Mouse (Mus musculus): ENCODE data around the gene Fxyd6. TPM values are rescaled to one million over a fixed set of nuclear protein-coding genes. Genes with fewer than 3 reads are reported as not detected.

Fxyd6 gene
- total and polyA plus RNA-seq, 3 experiments, result not detected

GRCm38 (mm10) chr9:45349851-45350250, 20.1 kb upstream of the Fxyd6 start:
- Histone ChIP-seq H3K27me3 (ENCODE audit: control insufficient read depth in 1 of 2, insufficient read depth in 2 of 2, low read length in 2 of 2) (no peaks in the 10 kb centered on the region), H3K9me3 (replicated peaks; ENCODE audit: insufficient read depth, low read length) (no peaks in the 10 kb centered on the region), H3K4me3 (ENCODE audit: control insufficient read depth in 1 of 2, insufficient read depth in 1 of 2, low read depth in 2 of 2, low read length in 2 of 2) (no peak overlapping the region), H3K9ac (ENCODE audit: control insufficient read depth, low read depth, low read length, poor library complexity, severe bottlenecking) (no peak overlapping the region), H3K36me3 (ENCODE audit: control insufficient read depth in 1 of 2, insufficient read depth in 2 of 2, low read length in 2 of 2) (no peaks in the 10 kb centered on the region), H3K4me1 (ENCODE audit: control insufficient read depth in 1 of 2, insufficient read depth in 2 of 2, low read length in 2 of 2) (no peaks in the 10 kb centered on the region), H3K27ac (ENCODE audit: control insufficient read depth, low read depth, low read length) (no peak overlapping the region), H3K79me2 (ENCODE audit: control insufficient read depth, insufficient read depth, low read length, poor library complexity) (no peaks in the 10 kb centered on the region)
- no peak for TF ChIP-seq EP300 (IDR thresholded peaks at IDR 0.05; ENCODE audit: low read depth in 1 of 2, low read length in 2 of 2)
- no peak for TF ChIP-seq MAFK (IDR thresholded peaks at IDR 0.05; ENCODE audit: borderline replicate concordance, low read depth, low read length)
- no peak for TF ChIP-seq TCF12 (IDR thresholded peaks at IDR 0.05; ENCODE audit: low read depth, low read length)
- no peak for TF ChIP-seq CTCF (IDR thresholded peaks at IDR 0.05 in 2 of 3, conservative IDR thresholded peaks at IDR 0.05 in 1 of 3; ENCODE audit: control insufficient read depth in 1 of 3, insufficient read depth in 1 of 3, low read depth in 2 of 3, low read length in 3 of 3, poor library complexity in 1 of 3, severe bottlenecking in 1 of 3)
- no peak for TF ChIP-seq ZKSCAN1 (IDR thresholded peaks at IDR 0.05; ENCODE audit: low read depth, low read length)
- no peak for TF ChIP-seq GABPA (IDR thresholded peaks at IDR 0.05; ENCODE audit: low read depth, low read length)
- TF ChIP-seq MYC (IDR thresholded peaks at IDR 0.05; ENCODE audit: low read depth, low read length), result no peak
- TF ChIP-seq MYB (IDR thresholded peaks at IDR 0.05; ENCODE audit: low read depth, low read length), result no peak
- TF ChIP-seq MXI1 (IDR thresholded peaks at IDR 0.05; ENCODE audit: low read depth, low read length), result no peak
- TF ChIP-seq POLR2AphosphoS5 (IDR thresholded peaks at IDR 0.05; ENCODE audit: borderline replicate concordance, low read depth, low read length), result no peak
- no peak for TF ChIP-seq CHD2 (IDR thresholded peaks at IDR 0.05; ENCODE audit: low read length)
- TF ChIP-seq MAX (IDR thresholded peaks at IDR 0.05; ENCODE audit: low read length), result no peak
- no peak for TF ChIP-seq UBTF (IDR thresholded peaks at IDR 0.05; ENCODE audit: borderline replicate concordance, insufficient read depth, low read depth, low read length)
- TF ChIP-seq JUND (IDR thresholded peaks at IDR 0.05; ENCODE audit: low read depth, low read length), result no peak
- TF ChIP-seq SMC3 (IDR thresholded peaks at IDR 0.05; ENCODE audit: low read depth, low read length), result no peak
- no peak for TF ChIP-seq POLR2A (IDR thresholded peaks at IDR 0.05; ENCODE audit: control insufficient read depth in 1 of 2, insufficient read depth in 1 of 2, low read depth in 1 of 2, low read length in 2 of 2, poor library complexity in 1 of 2)
- TF ChIP-seq MEF2A (IDR thresholded peaks at IDR 0.05; ENCODE audit: extremely low read depth, insufficient replicate concordance, low read depth, low read length, poor library complexity, severe bottlenecking), result no peak
- no peak for DNase-seq (ENCODE audit: low read depth, low spot score)

- no peak overlapping the region for H3K4me3 ChIP-seq (ENCODE audit: control insufficient read depth in 1 of 2, insufficient read depth in 1 of 2, low read depth in 2 of 2, low read length in 2 of 2)
- no peak for TF ChIP-seq ZMIZ1 (IDR thresholded peaks at IDR 0.05; ENCODE audit: low read depth, low read length)
- TF ChIP-seq GATA1 (IDR thresholded peaks at IDR 0.05; ENCODE audit: low read depth, low read length), result no peak
- TF ChIP-seq GABPA (IDR thresholded peaks at IDR 0.05; ENCODE audit: low read depth, low read length), result no peak
- no peak for TF ChIP-seq POLR2A (IDR thresholded peaks at IDR 0.05; ENCODE audit: control insufficient read depth in 1 of 2, insufficient read depth in 1 of 2, low read depth in 1 of 2, low read length in 2 of 2, poor library complexity in 1 of 2)
- TF ChIP-seq ZKSCAN1 (IDR thresholded peaks at IDR 0.05; ENCODE audit: low read depth, low read length), result no peak
- no peak for TF ChIP-seq BHLHE40 (IDR thresholded peaks at IDR 0.05; ENCODE audit: borderline replicate concordance, low read depth, low read length)
- no peak for TF ChIP-seq EP300 (IDR thresholded peaks at IDR 0.05; ENCODE audit: low read depth in 1 of 2, low read length in 2 of 2)
- no peak for TF ChIP-seq TBP (IDR thresholded peaks at IDR 0.05; ENCODE audit: low read depth, low read length)
- TF ChIP-seq TAL1 (IDR thresholded peaks at IDR 0.05; ENCODE audit: low read length), result no peak
- TF ChIP-seq CHD2 (IDR thresholded peaks at IDR 0.05; ENCODE audit: low read length), result no peak
- TF ChIP-seq ETS1 (IDR thresholded peaks at IDR 0.05; ENCODE audit: low read depth, low read length), result no peak
- no peak for TF ChIP-seq USF1 (IDR thresholded peaks at IDR 0.05; ENCODE audit: low read depth, low read length)
- TF ChIP-seq MAX (IDR thresholded peaks at IDR 0.05; ENCODE audit: low read length), result no peak
- no peak for TF ChIP-seq JUND (IDR thresholded peaks at IDR 0.05; ENCODE audit: low read depth, low read length)
- no peak for TF ChIP-seq MXI1 (IDR thresholded peaks at IDR 0.05; ENCODE audit: low read depth, low read length)
- no peak for TF ChIP-seq HCFC1 (IDR thresholded peaks at IDR 0.05; ENCODE audit: low read depth, low read length)
- TF ChIP-seq RAD21 (IDR thresholded peaks at IDR 0.05; ENCODE audit: low read depth, low read length), result no peak
- TF ChIP-seq UBTF (IDR thresholded peaks at IDR 0.05; ENCODE audit: borderline replicate concordance, insufficient read depth, low read depth, low read length), result no peak
- no peak for TF ChIP-seq SMC3 (IDR thresholded peaks at IDR 0.05; ENCODE audit: low read depth, low read length)
- TF ChIP-seq POLR2AphosphoS5 (IDR thresholded peaks at IDR 0.05; ENCODE audit: borderline replicate concordance, low read depth, low read length), result no peak
Observed at GRCm38 (mm10) chr9:45355192-45355591, 14.8 kb upstream of the Fxyd6 start.

More at GRCm38 (mm10) chr9:45355192-45355591, 14.8 kb upstream of the Fxyd6 start:
- Histone ChIP-seq H3K27me3 (ENCODE audit: control insufficient read depth in 1 of 2, insufficient read depth in 2 of 2, low read length in 2 of 2) (peaks cover 2% of the 10 kb centered on the region in 2 experiments; a peak in 3 of 4 replicates), H3K9ac (ENCODE audit: control insufficient read depth, low read depth, low read length, poor library complexity, severe bottlenecking) (no peak overlapping the region), H3K9me3 (replicated peaks; ENCODE audit: insufficient read depth, low read length) (no peaks in the 10 kb centered on the region), H3K4me1 (ENCODE audit: control insufficient read depth in 1 of 2, insufficient read depth in 2 of 2, low read length in 2 of 2) (no peaks in the 10 kb centered on the region), H3K27ac (ENCODE audit: control insufficient read depth, low read depth, low read length) (no peak overlapping the region), H3K36me3 (ENCODE audit: control insufficient read depth in 1 of 2, insufficient read depth in 2 of 2, low read length in 2 of 2) (no peaks in the 10 kb centered on the region), H3K79me2 (ENCODE audit: control insufficient read depth, insufficient read depth, low read length, poor library complexity) (no peaks in the 10 kb centered on the region)
- DNase-seq (ENCODE audit: low read depth, low spot score), result no peak
